Mouse (Mus musculus) limb, embryonic 15.5 days (tissue): Measurements from ENCODE around the gene Olfr1331. TPM values are rescaled to one million over a fixed set of nuclear protein-coding genes. Genes with fewer than 3 reads are reported as not detected.
"Not testable (repeated sequence)": the region's sequence is repeated elsewhere in the genome, so short reads cannot be mapped to it uniquely, and the experiment has no call there.

Experiments used
- ATAC-seq: fragments of 200-750 bp; cut with Nextera tagmentation; 2 replicates; pipeline ENCODE4 v1.8.0; 2017; ENCODE audit warnings: low read depth, moderate TSS enrichment; ENCODE audit not compliant: insufficient number of reproducible peaks, low FRiP score, low TSS enrichment
- H3K27ac ChIP-seq: fragments of 300-500 bp; sonication (generic); 2 replicates; pipeline ENCODE4 v1.5.1; 2015; ENCODE audit warnings: moderate library complexity, mild to moderate bottlenecking, inconsistent platforms
- H3K27me3 ChIP-seq: fragments of 300-500 bp; sonication (generic); 2 replicates; pipeline ENCODE4 v1.6.1; 2015; ENCODE audit warnings: inconsistent platforms
- H3K36me3 ChIP-seq: fragments of 300-500 bp; sonication (generic); 2 replicates; pipeline ENCODE4 v1.6.1; 2015; ENCODE audit warnings: inconsistent platforms
- H3K4me1 ChIP-seq: fragments of 300-500 bp; sonication (generic); 2 replicates; pipeline ENCODE4 v1.6.1; 2015; ENCODE audit warnings: inconsistent platforms
- H3K4me2 ChIP-seq: fragments of 300-500 bp; sonication (generic); 2 replicates; pipeline ENCODE4 v1.6.1; 2015; ENCODE audit warnings: mild to moderate bottlenecking, inconsistent platforms
- H3K4me3 ChIP-seq: fragments of 300-500 bp; sonication (generic); 2 replicates; pipeline ENCODE4 v1.5.1; 2015; ENCODE audit warnings: mild to moderate bottlenecking, inconsistent platforms
- H3K9ac ChIP-seq: fragments of 300-500 bp; sonication (generic); 2 replicates; pipeline ENCODE4 v1.6.1; 2015; ENCODE audit warnings: inconsistent platforms
- H3K9me3 ChIP-seq: fragments of 300-500 bp; sonication (generic); 2 replicates; pipeline ENCODE4 v1.6.1; 2016; ENCODE audit warnings: inconsistent platforms
- WGBS: fragments of 180-500 bp; shearing (Covaris S2); methylation state at CpG from one replicate; pipeline ENCODE4 v1.1.7; 2015; 5-methylcytosine and 5-hydroxymethylcytosine counted together
- polyA plus RNA-seq: library from polyadenylated mRNA; unstranded; fragments of >200 nt; fragmentation: Nextera tagmentation; extraction: Ambion mirVana; gene quantifications from 2 replicates; pipeline ENCODE4 v1.2.1, GENCODE M21; 2015

The Olfr1331 gene
- not detected in 2 replicates for polyA plus RNA-seq

- Histone ChIP-seq H3K4me3 (no peak within 1 kb of the TSS), H3K9me3 (no peaks in the 10 kb centered on the region), H3K27me3 (no peaks in the 10 kb centered on the region), H3K27ac (no peak within 1 kb of the TSS), H3K4me2 (no peak within 1 kb of the TSS), H3K36me3 (no peaks in the 10 kb centered on the region), H3K9ac (no peak within 1 kb of the TSS), H3K4me1 (no peaks in the 10 kb centered on the region)
- ATAC-seq = no peak
- 84% methylated on average over 1 of the region's 1 CpGs for WGBS
These were observed at the start of gene Olfr1331 for GRCm38 (mm10) chr4:118864349-118864748. Gene Olfr1331 (plus strand): TSS chr4:118864649.

- no peak overlapping the region for H3K9ac ChIP-seq
- no peak overlapping the region for H3K27ac ChIP-seq
- no peaks in the 10 kb centered on the region for H3K27me3 ChIP-seq
- H3K4me3 ChIP-seq = no peak overlapping the region
- no peaks in the 10 kb centered on the region for H3K9me3 ChIP-seq
- H3K4me2 ChIP-seq = no peak overlapping the region
- no peak for ATAC-seq
- H3K36me3 ChIP-seq = no peaks in the 10 kb centered on the region
- 81% methylated on average over 1 of the region's 1 CpGs for WGBS
- no peaks in the 10 kb centered on the region for H3K4me1 ChIP-seq
These were observed 45.5 kb upstream of the Olfr1331 start for GRCm38 (mm10) chr4:118818921-118819320.

- no peaks in the 10 kb centered on the region for H3K27me3 ChIP-seq
- 96% methylated on average over 1 of the region's 1 CpGs for whole genome bisulfite sequencing
- H3K9ac ChIP-seq = no peak within 1 kb of the TSS
- H3K4me1 ChIP-seq = no peaks in the 10 kb centered on the region
- H3K4me2 ChIP-seq = no peak within 1 kb of the TSS
- no peaks in the 10 kb centered on the region for H3K36me3 ChIP-seq
- no peak for ATAC-seq
- no peak within 1 kb of the TSS for H3K4me3 ChIP-seq
- no peak within 1 kb of the TSS for H3K27ac ChIP-seq
- no peaks in the 10 kb centered on the region for H3K9me3 ChIP-seq
These were observed 28.3 kb upstream of the Olfr1331 start, which contains the start of gene Olfr1333 for GRCm38 (mm10) chr4:118836179-118836578. Gene Olfr1333 (minus strand): TSS chr4:118836279.

GRCm38 (mm10) chr4:118861791-118862190 lies 2.7 kb upstream of the Olfr1331 start:
- no peaks in the 10 kb centered on the region for H3K9me3 ChIP-seq
- ATAC-seq = no peak
- no peaks in the 10 kb centered on the region for H3K36me3 ChIP-seq
- H3K4me2 ChIP-seq = no peak overlapping the region
- H3K27me3 ChIP-seq = no peaks in the 10 kb centered on the region
- H3K9ac ChIP-seq = no peak overlapping the region
- no peak overlapping the region for H3K4me3 ChIP-seq
- 62% methylated on average over 1 of the region's 1 CpGs for WGBS
- H3K4me1 ChIP-seq = no peaks in the 10 kb centered on the region
- H3K27ac ChIP-seq = no peak overlapping the region

- Histone ChIP-seq H3K4me1 (no peaks in the 10 kb centered on the region), H3K36me3 (no peaks in the 10 kb centered on the region), H3K4me2 (no peak overlapping the region), H3K9me3 (no peaks in the 10 kb centered on the region), H3K27ac (no peak overlapping the region), H3K4me3 (no peak overlapping the region), H3K9ac (no peak overlapping the region), H3K27me3 (no peaks in the 10 kb centered on the region)
- ATAC-seq = no peak
- 59% methylated on average over 4 of the region's 4 CpGs for WGBS
These were observed 1.7 kb upstream of the Olfr1331 start for GRCm38 (mm10) chr4:118862704-118863103.

GRCm38 (mm10) chr4:118867566-118867965 lies 3.1 kb downstream of the Olfr1331 start:
- Histone ChIP-seq H3K4me3 (no peak overlapping the region), H3K9ac (no peak overlapping the region), H3K4me1 (no peaks in the 10 kb centered on the region), H3K36me3 (no peaks in the 10 kb centered on the region), H3K9me3 (no peaks in the 10 kb centered on the region), H3K4me2 (no peak overlapping the region), H3K27me3 (no peaks in the 10 kb centered on the region), H3K27ac (no peak overlapping the region)
- no peak for ATAC-seq

- Histone ChIP-seq H3K27ac (no peak within 1 kb of the TSS), H3K9ac (no peak within 1 kb of the TSS), H3K9me3 (no peaks in the 10 kb centered on the region), H3K4me2 (no peak within 1 kb of the TSS), H3K27me3 (no peaks in the 10 kb centered on the region), H3K36me3 (no peaks in the 10 kb centered on the region), H3K4me3 (no peak within 1 kb of the TSS), H3K4me1 (no peaks in the 10 kb centered on the region)
- 57% methylated on average over 1 of the region's 1 CpGs for WGBS
- ATAC-seq = no peak
These were observed 23.8 kb downstream of the Olfr1331 start, which contains the start of gene Olfr1330 for GRCm38 (mm10) chr4:118888297-118888696. Gene Olfr1330 (plus strand): TSS chr4:118888597.

GRCm38 (mm10) chr4:118901981-118902380 lies 37.5 kb downstream of the Olfr1331 start:
- Histone ChIP-seq H3K9me3 (no peaks in the 10 kb centered on the region), H3K4me2 (no peak overlapping the region), H3K9ac (no peak overlapping the region), H3K4me3 (no peak overlapping the region), H3K36me3 (no peaks in the 10 kb centered on the region), H3K27me3 (no peaks in the 10 kb centered on the region), H3K4me1 (no peaks in the 10 kb centered on the region), H3K27ac (no peak overlapping the region)
- 56% methylated on average over 2 of the region's 2 CpGs for WGBS
- no peak for ATAC-seq

GRCm38 (mm10) chr4:118917365-118917764 lies 52.9 kb downstream of the Olfr1331 start, which contains the start of gene Olfr1329:
Gene Olfr1329 (minus strand): TSS chr4:118917465.
- WGBS = 41% methylated on average over 2 of the region's 2 CpGs
- H3K36me3 ChIP-seq, H3K9ac ChIP-seq, H3K9me3 ChIP-seq, H3K4me2 ChIP-seq, ATAC-seq, H3K4me1 ChIP-seq, H3K27me3 ChIP-seq, H3K4me3 ChIP-seq, H3K27ac ChIP-seq: not testable (repeated sequence)

Other genes starting within 250 kb of the Olfr1331 start
- 1.7 and 2.6 TPM in 2 replicates for gene Cfap57, start 243.9 kb upstream of the Olfr1331 start, polyA plus RNA-seq
- gene Ebna1bp2, start 243.8 kb upstream of the Olfr1331 start, polyA plus RNA-seq = 129 and 136 TPM in 2 replicates
- not detected in 2 replicates for gene Olfr62, start 205.7 kb upstream of the Olfr1331 start, polyA plus RNA-seq
- not detected in 2 replicates for gene Olfr1342, start 171.9 kb upstream of the Olfr1331 start, polyA plus RNA-seq
- gene Olfr1341, start 161.1 kb upstream of the Olfr1331 start, polyA plus RNA-seq = not detected in 2 replicates
- not detected in 2 replicates for gene Olfr1340, start 144.5 kb upstream of the Olfr1331 start, polyA plus RNA-seq
- gene Olfr1339, start 132.5 kb upstream of the Olfr1331 start, polyA plus RNA-seq = not detected in 2 replicates
- gene Olfr1338, start 105.9 kb upstream of the Olfr1331 start, polyA plus RNA-seq = not detected in 2 replicates
- gene Olfr1337, start 82.1 kb upstream of the Olfr1331 start, polyA plus RNA-seq = not detected in 2 replicates
- gene Olfr1335, start 54.7 kb upstream of the Olfr1331 start, polyA plus RNA-seq = not detected in 2 replicates
- not detected in 2 replicates for gene Olfr1333, start 28.4 kb upstream of the Olfr1331 start, polyA plus RNA-seq
- not detected in 2 replicates for gene Olfr1330, start 23.9 kb downstream of the Olfr1331 start, polyA plus RNA-seq
- not detected in 2 replicates for gene Olfr1329, start 52.8 kb downstream of the Olfr1331 start, polyA plus RNA-seq
- gene Olfr1328, start 74.0 kb downstream of the Olfr1331 start, polyA plus RNA-seq = not detected in 2 replicates
- not detected in 2 replicates for gene Lao1, start 96.9 kb downstream of the Olfr1331 start, polyA plus RNA-seq
- gene Slc2a1, start 244.1 kb downstream of the Olfr1331 start, polyA plus RNA-seq = 179 and 208 TPM in 2 replicates